Mouse (Mus musculus) adrenal gland, postnatal 10 days (tissue): ENCODE measurements around the gene Prom1. TPM values are rescaled to one million over a fixed set of nuclear protein-coding genes. Genes with fewer than 3 reads are reported as not detected.

ENCODE experiments used
- DNase-seq: peaks from one replicate; pipeline ENCODE4 v3.0.0; 2021; ENCODE audit warnings: mixed read lengths
- total RNA-seq, 2 experiments: library from RNA; stranded (reverse); gene quantifications; 2 replicates each; pipeline ENCODE4 v1.2.3; 2021

Gene Prom1
- total RNA-seq, 2 experiments from 2014 or later: 16.4 to 19.4 TPM

GRCm38 (mm10) chr5:43976821-43977561, 124.8 kb downstream of the Prom1 start:
- DNase-seq: no peak

- no peak for DNase-seq
These were observed 127.7 kb downstream of the Prom1 start for GRCm38 (mm10) chr5:43974166-43974565.

- no peak for DNase-seq
These were observed 130.7 kb downstream of the Prom1 start for GRCm38 (mm10) chr5:43971156-43971555.

- no peak for DNase-seq
These were observed 131.3 kb downstream of the Prom1 start for GRCm38 (mm10) chr5:43970532-43970931.

- DNase-seq: no peak
These were observed 133.2 kb downstream of the Prom1 start for GRCm38 (mm10) chr5:43968634-43969033.

- no peak for DNase-seq
These were observed 140.8 kb downstream of the Prom1 start for GRCm38 (mm10) chr5:43961056-43961455.

GRCm38 (mm10) chr5:43959884-43960440, 141.9 kb downstream of the Prom1 start:
- no peak for DNase-seq

GRCm38 (mm10) chr5:43953241-43953640, 148.6 kb downstream of the Prom1 start:
- no peak for DNase-seq

GRCm38 (mm10) chr5:43948748-43949275, 153.0 kb downstream of the Prom1 start:
- peak; percentile 42 for DNase-seq

GRCm38 (mm10) chr5:43948111-43948743, 153.6 kb downstream of the Prom1 start:
- peak; percentile 65 for DNase-seq

- DNase-seq: no peak
These were observed 154.4 kb downstream of the Prom1 start for GRCm38 (mm10) chr5:43947330-43947977.

Other genes starting within 250 kb of the Prom1 start
- gene Cd38, start 233.5 kb downstream of the Prom1 start, total RNA-seq: 10 to 100 TPM; 17.4 to 19.9 TPM
- 10 to 100 TPM; 12.7 to 13.6 TPM for gene Gm7879, start 188.9 kb downstream of the Prom1 start, total RNA-seq
- not detected for gene Fgfbp1, start 120.3 kb downstream of the Prom1 start, total RNA-seq
- gene Tapt1, start 124.6 kb upstream of the Prom1 start, total RNA-seq: 10 to 100 TPM; 41.4 to 42.0 TPM